Mouse (Mus musculus) cortical plate, adult 2 months (tissue): ENCODE data around the gene Atg9b.

ENCODE experiments used
- CTCF ChIP-seq: fragments of 200-500 bp; IDR thresholded peaks from 2 replicates; pipeline ENCODE4 v1.5.1; 2011; ENCODE audit warnings: mild to moderate bottlenecking, control low read depth, low read length; ENCODE audit not compliant: insufficient read depth; ENCODE audit errors: extremely low read depth
- POLR2A ChIP-seq: fragments of 200-500 bp; IDR thresholded peaks from 2 replicates; pipeline ENCODE4 v1.6.1; 2011; ENCODE audit warnings: mild to moderate bottlenecking, low read length, control low read depth; ENCODE audit not compliant: insufficient read depth; ENCODE audit errors: extremely low read depth

- TF ChIP-seq POLR2A (no peak), CTCF (no peak)
Measured at GRCm38 (mm10) chr5:24350531-24351250, 41.3 kb downstream of the Atg9b start.
